Mouse (Mus musculus): Measurements from ENCODE around the gene Fblim1.

DNA sequence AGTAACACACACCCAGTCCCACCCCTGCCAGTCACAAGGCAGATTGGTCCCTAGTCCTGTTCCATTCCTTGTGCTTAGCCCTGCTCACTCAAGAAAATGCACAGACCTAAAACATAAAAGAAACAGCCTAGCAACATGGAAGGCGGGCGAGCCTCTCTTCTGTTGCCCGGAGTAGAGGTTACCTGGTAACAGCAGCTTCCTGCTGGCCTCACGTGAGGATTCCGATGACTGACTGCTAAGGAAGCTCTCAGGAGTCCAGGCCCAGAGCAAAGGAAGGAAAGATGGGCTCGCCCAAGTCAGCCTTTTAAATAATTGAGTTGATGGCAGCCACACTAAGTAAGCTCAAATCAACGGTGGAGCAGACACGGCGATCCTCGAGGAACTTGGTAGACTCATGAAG is 46.0 kb upstream of the Fblim1 start:
- TF ChIP-seq JUND (conservative IDR thresholded peaks at IDR 0.05; ENCODE audit: low read depth, low read length), result no peak
- TF ChIP-seq BHLHE40 (IDR thresholded peaks at IDR 0.05; ENCODE audit: low read depth, low read length), result no peak
- TF ChIP-seq POLR2A (IDR thresholded peaks at IDR 0.05; ENCODE audit: low read depth, low read length), result no peak
- no peak for TF ChIP-seq NRF1 (IDR thresholded peaks at IDR 0.05; ENCODE audit: low read depth, low read length)
- TF ChIP-seq MAX (IDR thresholded peaks at IDR 0.05; ENCODE audit: low read length), result no peak
- no peak for TF ChIP-seq NELFE (IDR thresholded peaks at IDR 0.05; ENCODE audit: low read depth, low read length)
